Mouse (Mus musculus) olfactory bulb, adult 2 months (tissue): ENCODE measurements at regions not wholly inside any gene's neighbourhood (a gene's known extent, or its start where the extent isn't known, plus 50 kb on each side); places are given as distances from the start of the nearest gene placed in this dataset.

Source experiments
- H3K27ac ChIP-seq: fragments of 200-500 bp; 2 replicates; pipeline ENCODE4 v1.5.1; 2012; ENCODE audit warnings: low read depth, low read length; ENCODE audit not compliant: insufficient read depth
- H3K4me1 ChIP-seq: fragments of 200-500 bp; 2 replicates; pipeline ENCODE4 v1.6.1; 2012; ENCODE audit warnings: low read length; ENCODE audit not compliant: control insufficient read depth, insufficient read depth
- H3K4me3 ChIP-seq: fragments of 200-500 bp; 2 replicates; pipeline ENCODE4 v1.5.1; 2012; ENCODE audit warnings: mild to moderate bottlenecking, low read depth, low read length, moderate library complexity; ENCODE audit not compliant: insufficient read depth
- CTCF ChIP-seq: fragments of 200-500 bp; IDR thresholded peaks from 2 replicates; pipeline ENCODE4 v1.5.1; 2012; ENCODE audit warnings: low read depth, mild to moderate bottlenecking, low read length, moderate library complexity; ENCODE audit not compliant: insufficient read depth
- POLR2A ChIP-seq: fragments of 200-500 bp; IDR thresholded peaks from 2 replicates; pipeline ENCODE4 v1.6.1; 2012; ENCODE audit warnings: mild to moderate bottlenecking, low read depth, low read length, moderate library complexity; ENCODE audit not compliant: insufficient read depth
- WGBS: fragments of 180-500 bp; shearing (Covaris S2); methylation state at CpG from one replicate; pipeline ENCODE4 v1.1.7; 2018; 5-methylcytosine and 5-hydroxymethylcytosine counted together

DNA sequence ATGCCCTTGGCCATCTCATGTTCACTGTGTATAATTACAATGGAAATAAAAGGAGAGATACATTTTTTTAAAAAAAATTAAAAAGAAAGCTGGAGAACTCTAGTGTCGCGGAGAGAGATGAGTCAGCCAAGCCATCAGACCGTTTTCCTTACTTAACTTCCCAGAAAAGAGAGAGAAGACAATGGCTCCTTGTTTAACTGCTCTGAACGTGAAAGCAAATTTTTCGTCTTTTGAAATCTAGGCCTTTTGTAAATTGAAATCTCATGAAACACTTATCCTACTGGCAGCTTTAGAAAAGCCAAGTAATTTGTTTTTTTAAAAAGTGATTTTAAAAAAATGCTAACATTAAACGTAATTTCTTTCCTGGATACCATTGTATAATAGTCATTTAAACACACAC, 89.7 kb upstream of the Runx1 start:
- Histone ChIP-seq H3K4me1 (no peaks in the 10 kb centered on the region), H3K4me3 (no peak overlapping the region), H3K27ac (no peak overlapping the region)
- WGBS, result 41% methylated on average over 6 of the region's 6 CpGs
- TF ChIP-seq CTCF, result no peak
- TF ChIP-seq POLR2A, result no peak

DNA sequence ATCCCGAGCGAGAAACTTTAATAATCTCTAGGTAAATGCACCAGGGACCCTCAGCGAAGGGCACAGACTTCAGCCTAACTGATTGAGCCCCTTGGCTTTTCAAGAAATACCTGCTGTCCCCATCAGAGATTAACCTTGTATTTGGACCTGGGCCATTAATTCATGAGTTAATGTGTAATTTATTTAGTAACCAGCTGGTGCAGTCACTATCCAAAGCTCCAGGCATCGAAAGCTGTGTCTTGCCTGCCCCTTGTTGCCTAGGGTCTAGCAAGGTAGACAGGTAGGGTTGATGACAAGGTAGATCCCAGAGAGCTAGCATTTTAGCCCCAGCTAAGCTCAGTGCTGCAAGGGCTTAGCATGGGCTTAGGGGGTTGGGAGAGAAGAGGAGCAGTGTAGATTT, 80.9 kb upstream of the Runx1 start:
- Histone ChIP-seq H3K4me3 (no peak overlapping the region), H3K27ac (no peak overlapping the region), H3K4me1 (0 out of 2 replicates have a peak, but pooled peaks cover 4% of the 10 kb centered on the region)
- WGBS, result 93% methylated on average over 4 of the region's 4 CpGs
- TF ChIP-seq POLR2A, result no peak
- TF ChIP-seq CTCF, result no peak

DNA sequence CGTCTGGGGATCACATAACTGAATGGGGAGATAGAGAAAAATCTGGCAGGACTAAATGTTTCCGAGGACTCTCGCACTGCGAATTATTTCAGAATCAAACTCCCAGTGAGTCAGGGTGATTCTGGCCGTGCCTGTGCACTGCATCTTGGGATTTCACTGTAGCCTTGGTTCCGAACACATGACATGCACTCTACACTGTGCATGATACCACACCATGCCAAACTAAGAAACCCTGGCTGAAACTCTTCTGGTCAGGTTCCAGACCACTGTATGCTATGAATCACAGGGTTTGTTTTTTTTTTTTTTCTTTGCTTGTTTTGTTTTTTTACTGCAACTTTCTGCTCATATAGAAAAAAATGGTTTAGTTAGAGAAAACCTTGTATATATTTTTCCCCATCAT, 79.7 kb upstream of the Runx1 start:
- 94% methylated on average over 6 of the region's 6 CpGs for WGBS
- TF ChIP-seq CTCF, result no peak
- no peak for TF ChIP-seq POLR2A
- no peak overlapping the region for H3K4me3 ChIP-seq
- 0 out of 2 replicates have a peak, but pooled peaks cover 4% of the 10 kb centered on the region for H3K4me1 ChIP-seq
- H3K27ac ChIP-seq, result no peak overlapping the region

DNA sequence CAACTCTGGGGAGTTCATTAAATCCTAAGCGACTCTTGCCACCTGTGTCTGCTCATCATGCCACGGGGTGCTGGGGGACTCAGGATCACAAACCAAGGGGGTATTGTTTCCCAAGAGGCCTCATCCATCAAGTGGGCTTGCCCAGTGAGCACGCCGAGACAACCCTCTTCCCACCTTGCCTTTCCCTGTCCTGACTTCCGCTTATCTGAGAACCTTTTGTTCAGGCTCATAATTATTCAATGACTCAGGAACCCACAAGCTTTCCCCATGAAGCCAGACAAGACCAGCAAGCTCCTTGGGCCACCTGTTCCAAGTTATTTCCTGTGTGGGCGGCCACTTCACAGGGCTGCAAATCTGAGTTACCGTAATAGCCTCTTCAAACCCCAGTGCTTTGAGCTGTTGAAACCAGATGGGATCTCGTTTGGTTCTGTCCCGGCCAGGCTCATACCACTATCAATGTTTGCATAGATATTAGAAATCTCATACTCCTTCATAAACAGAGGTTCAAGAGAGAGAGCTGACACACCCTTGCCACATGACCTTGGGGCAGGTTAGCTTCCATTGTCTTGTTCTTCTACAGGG, 78.0 kb upstream of the Runx1 start:
- 64% methylated on average over 9 of the region's 9 CpGs for WGBS
- H3K4me3 ChIP-seq, result no peak overlapping the region
- TF ChIP-seq POLR2A (no peak), CTCF (no peak)
- no peak overlapping the region for H3K27ac ChIP-seq
- H3K4me1 ChIP-seq, result 0 out of 2 replicates have a peak, but pooled peaks cover 4% of the 10 kb centered on the region

DNA sequence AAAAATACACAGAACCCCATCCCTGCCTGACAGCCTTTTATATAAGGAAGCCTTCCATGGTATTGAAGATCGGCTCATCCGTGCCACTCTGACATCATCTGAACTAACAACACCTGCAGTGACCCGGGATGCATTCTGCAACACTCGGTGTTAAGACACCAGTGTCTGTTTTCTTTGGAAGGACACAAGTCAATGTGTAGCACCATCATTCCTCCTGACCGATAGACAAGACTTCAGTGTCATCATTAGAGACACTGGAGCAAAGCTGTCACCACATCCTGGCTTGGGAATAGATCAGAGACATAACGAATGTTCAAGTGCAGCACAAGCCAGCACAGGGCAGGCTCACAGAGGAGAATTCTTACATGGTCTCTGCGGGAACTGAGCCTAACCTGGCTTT, 77.5 kb upstream of the Runx1 start:
- Histone ChIP-seq H3K27ac (no peak overlapping the region), H3K4me3 (no peak overlapping the region), H3K4me1 (0 out of 2 replicates have a peak, but pooled peaks cover 4% of the 10 kb centered on the region)
- 92% methylated on average over 7 of the region's 7 CpGs for WGBS
- TF ChIP-seq CTCF (no peak), POLR2A (no peak)

DNA sequence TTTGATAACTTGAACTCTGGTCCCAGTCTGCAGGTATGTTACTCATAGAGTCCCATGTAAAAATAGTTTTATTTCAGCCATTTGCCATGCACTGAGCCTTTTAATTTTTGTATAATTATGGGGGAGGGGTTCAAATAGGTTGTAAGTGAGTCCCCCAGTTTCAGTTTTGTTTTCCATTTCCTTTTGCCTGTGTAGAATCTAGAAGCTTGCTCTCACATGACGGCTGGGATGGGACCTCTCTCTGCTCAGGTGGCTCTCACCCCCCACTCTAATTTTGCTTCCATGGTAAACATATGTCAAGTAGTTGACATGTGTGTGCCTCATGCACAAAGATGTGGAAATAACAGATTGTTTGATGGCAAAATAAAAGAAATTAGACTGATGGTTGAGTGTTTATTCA, 73.8 kb upstream of the Runx1 start:
- whole genome bisulfite sequencing, result 97% methylated on average over 1 of the region's 1 CpGs
- Histone ChIP-seq H3K4me3 (no peak overlapping the region), H3K4me1 (0 out of 2 replicates have a peak, but pooled peaks cover 4% of the 10 kb centered on the region), H3K27ac (no peak overlapping the region)
- TF ChIP-seq POLR2A, result no peak
- no peak for TF ChIP-seq CTCF

DNA sequence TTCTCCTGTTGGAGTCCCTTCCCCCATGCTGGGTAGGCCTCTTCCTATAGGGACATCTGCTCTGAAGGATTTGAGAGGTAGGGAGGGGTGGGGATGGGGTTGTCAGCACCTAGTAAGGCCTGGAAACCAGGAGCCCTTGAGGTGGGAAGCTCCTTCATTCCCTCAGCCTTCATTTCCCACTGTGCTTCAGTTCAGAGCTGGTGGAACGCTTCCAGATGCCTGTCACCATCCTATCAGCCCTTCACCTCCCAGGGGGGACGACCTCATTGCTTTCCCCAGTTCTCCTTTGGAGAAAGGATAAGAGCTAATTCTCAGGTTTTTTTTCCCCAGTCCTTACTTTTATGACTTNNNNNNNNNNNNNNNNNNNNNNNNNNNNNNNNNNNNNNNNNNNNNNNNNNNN, 65.8 kb upstream of the Runx1 start:
- H3K27ac ChIP-seq, result no peak overlapping the region
- no peaks in the 10 kb centered on the region for H3K4me1 ChIP-seq
- WGBS, result 87% methylated on average over 2 of the region's 2 CpGs
- H3K4me3 ChIP-seq, result no peak overlapping the region
- TF ChIP-seq CTCF (no peak), POLR2A (no peak)

DNA sequence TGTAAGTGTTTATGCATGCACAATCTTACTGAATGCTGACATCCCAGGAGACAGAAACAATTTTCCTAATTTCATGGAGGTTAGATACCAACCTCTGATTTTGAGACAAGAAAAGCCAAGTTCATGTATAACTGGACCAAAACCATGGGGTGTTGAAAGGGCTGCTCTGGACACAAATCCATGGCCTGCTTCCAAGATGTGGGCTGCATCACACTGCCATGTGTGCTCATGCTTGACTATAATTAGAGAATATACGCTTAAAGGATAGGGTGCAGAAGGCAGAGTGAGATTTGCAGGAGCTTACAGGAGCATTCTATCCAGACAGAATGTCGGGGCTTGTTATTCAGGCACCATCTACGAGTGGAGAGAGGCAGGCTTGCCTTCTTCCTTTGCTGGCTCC, 64.8 kb upstream of the Runx1 start:
- no peak overlapping the region for H3K4me3 ChIP-seq
- TF ChIP-seq CTCF (no peak), POLR2A (no peak)
- no peaks in the 10 kb centered on the region for H3K4me1 ChIP-seq
- 47% methylated on average over 3 of the region's 3 CpGs for WGBS
- no peak overlapping the region for H3K27ac ChIP-seq

DNA sequence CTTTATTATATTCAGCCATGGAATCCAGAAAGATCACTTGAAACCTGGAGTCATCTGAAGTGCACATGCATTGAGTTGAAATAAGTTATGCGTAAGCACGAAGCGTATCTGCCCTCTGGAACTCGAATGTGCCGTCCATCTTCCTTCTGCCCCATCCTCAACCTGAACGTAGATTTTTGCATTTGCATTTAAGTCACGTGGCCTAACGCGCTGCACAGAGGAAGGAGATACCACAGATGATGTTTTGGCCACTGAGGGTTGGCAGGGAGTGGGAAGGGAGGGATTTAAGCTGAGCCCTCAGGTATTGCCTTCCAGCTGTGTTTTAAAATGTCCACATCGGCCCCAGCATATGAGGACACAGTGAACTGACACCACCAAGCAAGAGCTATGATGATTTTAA, 63.6 kb upstream of the Runx1 start:
- H3K27ac ChIP-seq, result no peak overlapping the region
- no peak overlapping the region for H3K4me3 ChIP-seq
- TF ChIP-seq CTCF (no peak), POLR2A (no peak)
- 96% methylated on average over 10 of the region's 10 CpGs for WGBS
- H3K4me1 ChIP-seq, result no peaks in the 10 kb centered on the region

DNA sequence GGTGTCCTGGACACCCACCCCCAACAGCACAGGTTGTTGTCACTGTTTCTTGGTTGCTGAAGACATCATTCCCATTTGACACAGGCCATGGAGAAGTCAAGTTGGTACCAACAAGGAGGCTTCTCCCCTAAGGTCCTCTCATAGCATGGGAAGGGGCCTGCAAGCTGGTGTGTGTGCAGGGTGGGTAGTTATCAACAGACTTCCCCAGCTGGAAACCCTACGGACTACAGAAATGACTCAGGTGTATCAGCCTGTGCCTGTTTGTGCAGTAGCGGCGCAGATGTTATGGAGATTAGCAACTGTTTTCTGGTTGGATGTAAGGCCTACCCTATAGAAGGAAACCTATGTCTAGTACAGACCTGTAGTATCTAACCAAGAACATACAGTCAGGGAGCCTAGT, 60.3 kb upstream of the Runx1 start:
- 97% methylated on average over 3 of the region's 3 CpGs for WGBS
- no peak overlapping the region for H3K4me3 ChIP-seq
- H3K27ac ChIP-seq, result no peak overlapping the region
- H3K4me1 ChIP-seq, result no peaks in the 10 kb centered on the region
- TF ChIP-seq CTCF, result no peak
- no peak for TF ChIP-seq POLR2A
